Mouse (Mus musculus) embryonic facial prominence, embryonic 11.5 days (tissue): ENCODE data around the gene Abcb8. TPM values are rescaled to one million over a fixed set of nuclear protein-coding genes. Genes with fewer than 3 reads are reported as not detected.

ENCODE experiments used
- ATAC-seq: fragments of 200-750 bp; cut with Nextera tagmentation; replicated peaks from 2 replicates; pipeline ENCODE4 v1.8.0; 2017; ENCODE audit warnings: low read depth; ENCODE audit not compliant: insufficient number of reproducible peaks, low FRiP score, low TSS enrichment
- DNase-seq: peaks from one replicate; pipeline ENCODE4 v3.0.0-alpha.2; 2015; ENCODE audit warnings: low spot score
- H3K27ac ChIP-seq: fragments of 300-500 bp; sonication (generic); replicated peaks from 2 replicates; pipeline ENCODE4 v1.5.1; 2014; ENCODE audit warnings: mild to moderate bottlenecking, low read depth, low read length, control low read depth
- H3K27me3 ChIP-seq: fragments of 300-500 bp; sonication (generic); 2 replicates; pipeline ENCODE4 v1.6.1; 2014; ENCODE audit warnings: mild to moderate bottlenecking, low read length, moderate library complexity, mixed read lengths; ENCODE audit not compliant: control insufficient read depth, insufficient read depth
- H3K36me3 ChIP-seq: fragments of 300-500 bp; sonication (generic); replicated peaks from 2 replicates; pipeline ENCODE4 v1.6.1; 2014; ENCODE audit warnings: low read depth, mild to moderate bottlenecking, low read length, moderate library complexity, mixed read lengths; ENCODE audit not compliant: control insufficient read depth, insufficient read depth
- H3K4me1 ChIP-seq: fragments of 300-500 bp; sonication (generic); 2 replicates; pipeline ENCODE4 v1.6.1; 2014; ENCODE audit warnings: low read length, mixed read lengths; ENCODE audit not compliant: control insufficient read depth, insufficient read depth
- H3K4me2 ChIP-seq: fragments of 300-500 bp; sonication (generic); 2 replicates; pipeline ENCODE4 v1.6.1; 2014; ENCODE audit warnings: low read depth, mild to moderate bottlenecking, control low read depth, low read length, moderate library complexity
- H3K4me3 ChIP-seq: fragments of 300-500 bp; sonication (generic); 2 replicates; pipeline ENCODE4 v1.5.1; 2014; ENCODE audit warnings: low read depth, low read length, control low read depth
- H3K9ac ChIP-seq: fragments of 300-500 bp; sonication (generic); replicated peaks from 2 replicates; pipeline ENCODE4 v1.6.1; 2014; ENCODE audit warnings: mild to moderate bottlenecking, control low read depth, low read length
- H3K9me3 ChIP-seq: fragments of 300-500 bp; sonication (generic); replicated peaks from 2 replicates; pipeline ENCODE4 v1.6.1; 2016; ENCODE audit warnings: mild to moderate bottlenecking, low read length, inconsistent platforms, mixed read lengths; ENCODE audit not compliant: control insufficient read depth
- WGBS: fragments of 180-500 bp; shearing (Covaris S2); extraction: QIAGEN DNeasy Blood & Tissue Kit; methylation state at CpG from one replicate; pipeline ENCODE4 v1.1.7; 2014; 5-methylcytosine and 5-hydroxymethylcytosine counted together
- polyA plus RNA-seq: library from polyadenylated mRNA; unstranded; fragments of >200 nt; fragmentation: Nextera tagmentation; extraction: Ambion mirVana; gene quantifications from 2 replicates; pipeline ENCODE4 v1.2.1, GENCODE M21; 2014

The Abcb8 gene
- polyA plus RNA-seq, result 27.0 and 27.4 TPM in 2 replicates

DNA sequence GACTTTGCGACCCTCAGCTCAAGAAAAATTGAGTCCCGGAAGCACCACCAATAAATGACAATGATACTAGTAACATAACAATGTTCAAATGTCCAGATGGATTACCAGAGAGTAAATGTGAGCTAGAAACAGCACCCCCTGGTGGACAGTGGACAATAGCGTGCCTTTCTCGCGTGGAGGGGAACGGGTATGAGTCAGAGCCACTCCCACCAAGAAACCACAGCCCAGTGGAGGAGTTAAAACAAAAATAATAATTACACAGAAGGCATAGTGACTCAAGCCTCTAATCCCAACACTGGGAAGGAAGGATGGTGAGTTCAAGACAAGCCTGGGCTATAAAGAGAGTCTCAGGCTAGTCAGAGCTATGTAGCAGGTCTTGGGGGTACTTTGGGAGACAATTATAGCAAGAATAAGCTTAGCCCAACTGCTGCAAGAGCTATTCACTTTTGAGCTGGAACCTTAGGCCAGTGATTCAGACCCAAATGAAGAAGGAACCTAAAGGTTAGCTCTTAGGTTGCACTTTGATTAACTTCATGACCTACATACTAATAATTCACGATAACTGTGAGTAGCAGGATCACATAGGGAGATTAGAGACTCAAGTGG, at the start of gene Abcb8:
TSS of gene Abcb8 (plus strand) at position 272 of the 606 bp plus-strand sequence.
- Histone ChIP-seq H3K4me2 (peak within 1 kb of the TSS; percentile 50), H3K4me1 (no peaks in the 10 kb centered on the region), H3K9me3 (no peaks in the 10 kb centered on the region), H3K4me3 (peak within 1 kb of the TSS; percentile 49), H3K27me3 (no peaks in the 10 kb centered on the region), H3K27ac (no peak within 1 kb of the TSS), H3K9ac (peak within 1 kb of the TSS; percentile 59), H3K36me3 (no peaks in the 10 kb centered on the region)
- DNase-seq, result peak; percentile 87
- WGBS, result 20% methylated on average over 7 of the region's 7 CpGs
- ATAC-seq, result no peak

DNA sequence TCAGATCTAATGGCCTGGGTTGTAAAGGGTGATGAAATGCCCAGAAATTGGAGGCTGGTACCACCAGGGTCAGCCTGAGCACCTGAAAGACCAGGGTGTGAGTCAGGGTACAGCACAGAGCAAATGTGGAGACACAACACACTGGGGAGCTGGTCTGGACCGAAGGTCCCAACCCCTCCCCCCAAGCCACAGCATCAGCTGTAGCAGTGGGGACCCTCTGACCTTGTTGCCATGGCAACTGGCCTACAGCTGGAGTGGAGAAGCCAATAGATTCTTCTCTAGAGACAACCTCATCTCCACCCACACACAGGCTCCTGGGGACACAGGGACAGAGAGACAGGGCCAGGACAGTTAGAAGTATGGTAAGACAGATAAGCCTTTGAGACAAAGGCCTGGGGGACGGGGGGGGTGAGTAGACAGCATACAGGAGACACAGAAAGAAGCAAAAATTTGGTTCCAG, 49.5 kb upstream of the Abcb8 start:
- Histone ChIP-seq H3K4me3 (no peak overlapping the region), H3K27me3 (peaks cover 14% of the 10 kb centered on the region), H3K9me3 (no peaks in the 10 kb centered on the region), H3K36me3 (no peaks in the 10 kb centered on the region), H3K9ac (0 out of 2 replicates have a peak overlapping the region, but pooled peaks have one; percentile 27), H3K4me1 (peaks cover 12% of the 10 kb centered on the region), H3K27ac (peak overlapping the region; percentile 71), H3K4me2 (no peak overlapping the region)
- DNase-seq, result peak; percentile 67
- 10% methylated on average over 2 of the region's 2 CpGs for WGBS
- ATAC-seq, result peak; percentile 47; the same call in 1 of the 2 replicates

GRCm38 (mm10) chr5:24344477-24345051, 48.9 kb upstream of the Abcb8 start:
- DNase-seq (no peak), ATAC-seq (0 out of 2 replicates have a peak, but pooled peaks have one; percentile 14)
- H3K27ac ChIP-seq, result peak overlapping the region; percentile 71
- H3K36me3 ChIP-seq, result no peaks in the 10 kb centered on the region
- peaks cover 19% of the 10 kb centered on the region for H3K27me3 ChIP-seq
- no peak overlapping the region for H3K4me3 ChIP-seq
- H3K4me1 ChIP-seq, result peaks cover 12% of the 10 kb centered on the region
- WGBS, result 16% methylated on average over 12 of the region's 12 CpGs
- H3K9ac ChIP-seq, result 0 out of 2 replicates have a peak overlapping the region, but pooled peaks have one; percentile 27
- H3K9me3 ChIP-seq, result no peaks in the 10 kb centered on the region
- H3K4me2 ChIP-seq, result no peak overlapping the region

DNA sequence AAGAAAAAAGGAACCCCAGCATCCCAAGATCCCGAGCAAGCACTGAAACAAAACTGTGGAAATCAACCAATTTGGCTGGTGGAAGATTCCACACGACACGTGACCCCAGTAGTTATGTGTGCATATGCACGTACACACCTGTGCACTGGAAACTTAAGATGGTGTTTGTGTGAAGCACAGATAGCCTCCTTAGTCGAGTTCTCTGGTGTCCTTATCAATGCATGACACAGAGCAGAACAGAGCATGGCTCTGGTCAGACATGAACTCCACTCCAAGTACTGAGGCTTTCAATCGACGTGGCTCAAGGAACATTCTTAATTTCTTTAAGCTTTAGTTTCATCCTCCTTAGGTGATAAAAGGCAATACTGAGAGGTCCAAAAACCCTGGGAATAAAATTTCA, 47.1 kb upstream of the Abcb8 start:
- Histone ChIP-seq H3K27me3 (peaks cover 36% of the 10 kb centered on the region), H3K27ac (no peak overlapping the region), H3K4me2 (no peak overlapping the region), H3K36me3 (no peaks in the 10 kb centered on the region), H3K9ac (no peak overlapping the region), H3K9me3 (no peaks in the 10 kb centered on the region), H3K4me3 (no peak overlapping the region), H3K4me1 (peaks cover 12% of the 10 kb centered on the region)
- 83% methylated on average over 7 of the region's 7 CpGs for WGBS
- no peak for ATAC-seq
- DNase-seq, result no peak

- peaks cover 39% of the 10 kb centered on the region for H3K27me3 ChIP-seq
- ATAC-seq (no peak), DNase-seq (no peak)
- peak overlapping the region; percentile 36 for H3K4me3 ChIP-seq
- no peaks in the 10 kb centered on the region for H3K36me3 ChIP-seq
- peaks cover 14% of the 10 kb centered on the region for H3K4me1 ChIP-seq
- no peak overlapping the region for H3K27ac ChIP-seq
- WGBS, result 48% methylated on average over 7 of the region's 7 CpGs
- no peak overlapping the region for H3K9ac ChIP-seq
- peak overlapping the region; percentile 93 for H3K4me2 ChIP-seq
- no peaks in the 10 kb centered on the region for H3K9me3 ChIP-seq
Measured at GRCm38 (mm10) chr5:24347186-24347875, 46.1 kb upstream of the Abcb8 start.

- no peaks in the 10 kb centered on the region for H3K36me3 ChIP-seq
- DNase-seq (peak; percentile 82), ATAC-seq (peak; percentile 35; the same call in 1 of the 2 replicates)
- H3K4me1 ChIP-seq, result peaks cover 17% of the 10 kb centered on the region
- no peak overlapping the region for H3K27ac ChIP-seq
- no peaks in the 10 kb centered on the region for H3K9me3 ChIP-seq
- peak overlapping the region; percentile 93 for H3K4me2 ChIP-seq
- under 1% methylated on average over 41 of the region's 41 CpGs for WGBS
- peak overlapping the region; percentile 36 for H3K4me3 ChIP-seq
- peaks cover 41% of the 10 kb centered on the region for H3K27me3 ChIP-seq
- peak overlapping the region; percentile 32 for H3K9ac ChIP-seq
Measured at GRCm38 (mm10) chr5:24348128-24348527, 45.3 kb upstream of the Abcb8 start.

DNA sequence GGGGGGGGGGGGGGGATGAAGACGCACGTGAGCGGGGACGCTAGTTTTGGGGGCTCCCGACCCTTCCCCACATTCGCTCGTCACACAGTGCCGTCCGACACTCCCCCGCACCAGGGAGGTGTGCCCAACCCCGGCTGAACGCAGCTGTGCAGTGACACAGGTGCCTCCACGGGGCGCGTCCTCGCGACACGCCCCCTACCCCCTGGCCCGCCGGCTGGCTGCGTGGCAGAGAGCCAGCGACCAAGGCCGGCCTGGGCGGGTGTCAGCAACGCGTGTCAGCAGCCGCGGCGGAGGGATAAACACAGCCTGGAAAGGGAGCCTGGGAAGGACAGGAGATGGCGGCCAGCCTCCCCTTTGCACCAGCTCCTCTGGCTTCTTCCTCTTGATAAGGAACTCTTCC, 44.9 kb upstream of the Abcb8 start:
- peak overlapping the region; percentile 32 for H3K9ac ChIP-seq
- no peaks in the 10 kb centered on the region for H3K9me3 ChIP-seq
- peaks cover 41% of the 10 kb centered on the region for H3K27me3 ChIP-seq
- no peak overlapping the region for H3K27ac ChIP-seq
- no peaks in the 10 kb centered on the region for H3K36me3 ChIP-seq
- WGBS, result under 1% methylated on average over 27 of the region's 30 CpGs
- H3K4me3 ChIP-seq, result peak overlapping the region; percentile 36
- peak overlapping the region; percentile 93 for H3K4me2 ChIP-seq
- peaks cover 16% of the 10 kb centered on the region for H3K4me1 ChIP-seq
- ATAC-seq (no peak), DNase-seq (peak; percentile 8)
